Mouse (Mus musculus) thymus, postnatal 10 days (tissue): Measurements from ENCODE around the gene Slc7a11.
"Not testable (repeated sequence)": the region's sequence is repeated elsewhere in the genome, so short reads cannot be mapped to it uniquely, and the experiment has no call there.

Experiments
- DNase-seq, 2 experiments: peaks; one replicate each; pipeline ENCODE4 v3.0.0; 2021; ENCODE audit warnings: low spot score in 2 of 2

Gene Slc7a11

DNA sequence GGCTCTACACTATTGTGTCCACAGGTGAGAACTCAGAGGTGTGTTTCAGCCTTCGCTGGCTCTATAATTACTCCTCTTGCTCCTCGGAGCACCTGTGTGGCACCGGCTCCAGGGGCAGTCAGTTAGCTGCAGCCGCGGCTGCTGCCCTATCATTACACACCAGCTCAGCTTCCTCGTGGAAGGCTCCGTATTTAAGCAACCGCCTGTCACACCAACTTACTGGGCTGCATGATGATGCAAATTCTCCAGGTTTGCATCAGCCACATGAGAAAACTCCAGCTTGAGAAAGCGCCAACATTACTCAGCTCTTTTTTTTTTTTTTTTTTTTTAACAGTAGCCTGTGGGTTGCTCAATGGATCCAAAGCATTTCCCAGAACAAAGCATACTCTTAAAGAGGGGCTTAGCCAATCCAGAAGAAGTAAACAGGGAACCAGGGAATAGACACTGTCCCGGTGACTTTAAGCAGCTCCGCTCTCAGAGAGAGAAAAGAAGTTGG is at the start of gene Slc7a11:
Gene Slc7a11 (minus strand): TSS at position 194 of the 496 bp plus-strand sequence.
- peak; percentile 65 to 73 for DNase-seq

DNA sequence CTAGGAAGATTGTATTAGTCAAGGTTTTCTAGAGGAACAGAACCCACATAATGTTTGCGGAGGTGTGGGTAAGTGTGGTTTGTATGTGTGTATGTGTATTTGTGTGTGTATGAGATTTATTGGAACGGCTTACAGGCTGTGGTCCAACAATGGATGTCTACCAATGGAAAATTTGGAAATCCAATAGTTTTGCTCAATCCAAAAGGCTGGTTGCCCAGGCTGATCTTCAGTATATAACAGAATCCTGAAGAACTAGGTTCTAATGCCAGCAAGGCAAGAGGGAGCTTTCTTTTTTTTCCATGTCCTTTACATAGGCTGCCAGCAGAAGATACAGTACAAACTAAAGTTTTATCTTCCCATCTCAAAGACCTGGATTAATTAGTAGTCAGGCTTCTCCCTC is 48.3 kb upstream of the Slc7a11 start:
- no peak for DNase-seq

DNA sequence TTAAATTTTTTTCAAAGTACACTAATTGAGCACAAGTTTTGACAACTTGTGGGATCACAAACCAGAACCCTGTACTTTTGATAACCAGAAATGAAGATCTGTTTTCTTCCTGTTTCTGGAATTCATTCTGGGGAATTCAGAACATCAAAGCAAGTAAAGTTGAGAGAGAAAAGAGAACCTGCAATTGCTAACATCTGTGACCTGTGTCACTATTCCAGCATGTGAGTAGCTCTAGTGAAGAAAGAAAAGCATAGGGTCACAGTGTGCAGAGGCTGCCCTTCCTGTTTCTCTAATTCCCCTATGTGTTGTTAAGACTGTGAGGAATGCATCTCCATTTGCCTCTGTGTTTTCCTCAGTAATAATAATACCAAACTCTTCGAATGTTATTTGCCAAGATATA is 40.7 kb upstream of the Slc7a11 start:
- DNase-seq = no peak

DNA sequence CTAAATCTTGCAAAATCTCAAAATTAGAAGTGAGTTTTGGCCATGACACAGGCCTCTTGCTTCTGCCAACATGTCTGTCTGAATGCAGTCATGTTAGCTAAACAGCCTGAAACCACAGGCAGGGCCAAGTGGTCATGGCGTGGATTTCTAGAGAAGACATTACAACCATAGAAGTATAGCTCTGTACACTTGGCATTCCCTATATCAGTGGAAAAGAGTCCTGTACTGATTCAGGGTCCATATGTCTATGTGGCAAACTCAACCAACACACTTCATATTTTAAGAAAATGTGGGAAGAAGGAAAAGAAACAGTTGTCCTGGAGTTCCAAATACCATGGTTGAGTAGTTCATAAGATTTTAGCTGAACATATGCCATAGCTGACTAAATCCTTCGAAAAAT is 18.8 kb upstream of the Slc7a11 start:
- no peak for DNase-seq

DNA sequence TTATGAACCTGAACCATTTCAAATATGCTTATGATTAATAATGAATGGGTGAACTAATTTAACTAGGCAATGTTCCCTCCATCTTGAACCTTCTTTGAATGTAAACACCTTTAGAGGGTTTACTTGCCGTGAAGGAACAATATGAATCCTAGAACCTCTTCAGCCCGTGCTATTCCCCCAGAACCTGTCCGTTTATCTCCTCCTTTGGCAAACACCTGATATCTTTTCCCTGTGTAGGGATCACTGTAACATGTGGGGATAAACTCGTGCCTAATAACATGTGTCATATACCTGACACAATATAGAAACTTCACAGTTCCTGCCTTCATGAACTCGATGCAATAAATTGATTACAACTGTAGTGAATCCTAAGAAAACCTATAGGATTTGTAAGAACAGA is 13.7 kb upstream of the Slc7a11 start:
- no peak for DNase-seq

DNA sequence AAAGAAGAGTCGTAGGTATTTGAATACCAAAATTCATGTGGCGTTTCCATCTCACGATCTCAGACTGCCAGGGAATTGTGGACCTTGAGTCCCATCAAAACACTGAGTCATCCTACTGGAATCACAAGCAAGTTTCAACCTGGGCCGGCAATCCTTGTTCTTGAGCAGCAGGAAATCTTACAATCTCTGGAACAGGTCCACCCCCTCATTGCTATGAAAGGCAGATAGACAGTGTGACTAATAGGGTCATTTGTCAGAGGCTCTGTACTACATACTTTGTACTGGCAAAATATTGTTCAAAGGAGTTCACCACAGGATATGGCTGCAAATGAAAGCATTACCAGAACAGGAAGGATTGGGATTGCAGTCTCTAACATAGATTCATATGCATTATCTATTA is 13.2 kb upstream of the Slc7a11 start:
- no peak for DNase-seq

DNA sequence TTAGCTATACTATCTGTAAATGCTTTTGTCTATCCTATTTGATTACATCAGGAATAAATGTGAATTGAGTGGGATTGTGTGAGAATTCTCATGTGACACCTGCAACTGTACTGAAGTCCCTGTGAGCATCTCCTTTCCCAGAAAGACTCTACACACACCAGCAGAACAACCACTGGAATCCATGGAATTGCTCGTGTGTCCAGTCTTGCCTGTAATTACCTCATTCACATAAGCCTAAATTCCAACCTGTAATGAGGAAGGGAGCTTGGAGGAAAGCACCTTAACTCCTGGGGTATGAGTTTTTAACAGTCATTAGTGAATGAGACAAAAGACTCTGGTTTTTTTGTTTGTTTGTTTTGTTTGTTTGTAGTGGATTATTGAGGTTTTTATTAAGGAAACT is 12.6 kb upstream of the Slc7a11 start:
- DNase-seq = no peak

DNA sequence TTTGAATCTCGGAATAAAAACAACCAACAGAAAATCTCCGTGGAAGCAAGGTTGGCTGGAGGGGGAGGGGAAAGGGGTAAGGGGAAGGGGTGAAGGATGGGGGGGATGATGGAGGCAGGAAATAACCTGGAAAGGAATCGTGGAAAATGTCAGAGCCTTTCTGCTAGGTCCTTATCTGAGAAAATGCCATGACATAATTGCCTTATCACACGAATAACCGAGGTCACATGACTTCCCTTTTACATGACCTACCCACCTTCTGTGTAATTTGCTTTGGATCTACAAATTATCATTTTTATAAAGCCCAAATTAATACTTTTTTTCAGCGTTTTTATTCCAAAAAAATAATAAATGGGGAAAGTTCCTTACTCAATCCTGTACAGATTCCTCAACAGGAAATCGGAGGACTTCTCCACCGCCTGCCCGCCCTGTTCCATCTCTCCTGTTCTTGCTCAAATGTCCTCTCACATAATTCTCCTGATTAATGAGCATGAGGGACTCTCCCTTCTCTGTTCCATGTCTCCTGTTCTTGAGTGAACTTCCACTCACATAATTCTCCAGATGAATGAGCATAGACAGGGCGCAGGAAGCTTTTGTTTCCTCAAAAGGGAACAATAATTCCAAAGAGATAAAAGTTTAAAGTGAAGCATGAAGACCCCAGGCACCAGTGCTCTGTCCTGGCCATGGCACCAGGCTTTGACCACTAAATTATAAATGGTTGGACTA is 1.8 kb upstream of the Slc7a11 start:
- DNase-seq = no peak

DNA sequence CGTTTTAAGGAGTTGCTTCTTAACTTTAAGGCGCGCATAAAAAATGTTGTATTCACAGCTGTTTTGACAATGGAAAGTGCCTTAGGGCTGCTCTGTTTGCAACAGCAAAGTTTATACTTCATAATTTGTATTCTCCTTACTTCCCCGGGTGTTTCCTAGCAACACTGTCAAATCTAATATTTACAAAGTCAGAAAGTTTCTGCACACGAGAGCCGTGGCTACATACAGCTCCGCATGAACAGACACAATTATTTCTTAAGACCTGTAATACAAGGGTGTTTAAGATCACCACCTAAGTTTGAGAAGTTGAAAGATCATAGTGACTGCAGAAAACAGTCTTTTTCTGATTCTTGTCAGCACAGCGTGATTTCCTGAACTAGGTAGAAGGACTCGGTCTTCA is 528 bp upstream of the Slc7a11 start:
- DNase-seq = no peak

DNA sequence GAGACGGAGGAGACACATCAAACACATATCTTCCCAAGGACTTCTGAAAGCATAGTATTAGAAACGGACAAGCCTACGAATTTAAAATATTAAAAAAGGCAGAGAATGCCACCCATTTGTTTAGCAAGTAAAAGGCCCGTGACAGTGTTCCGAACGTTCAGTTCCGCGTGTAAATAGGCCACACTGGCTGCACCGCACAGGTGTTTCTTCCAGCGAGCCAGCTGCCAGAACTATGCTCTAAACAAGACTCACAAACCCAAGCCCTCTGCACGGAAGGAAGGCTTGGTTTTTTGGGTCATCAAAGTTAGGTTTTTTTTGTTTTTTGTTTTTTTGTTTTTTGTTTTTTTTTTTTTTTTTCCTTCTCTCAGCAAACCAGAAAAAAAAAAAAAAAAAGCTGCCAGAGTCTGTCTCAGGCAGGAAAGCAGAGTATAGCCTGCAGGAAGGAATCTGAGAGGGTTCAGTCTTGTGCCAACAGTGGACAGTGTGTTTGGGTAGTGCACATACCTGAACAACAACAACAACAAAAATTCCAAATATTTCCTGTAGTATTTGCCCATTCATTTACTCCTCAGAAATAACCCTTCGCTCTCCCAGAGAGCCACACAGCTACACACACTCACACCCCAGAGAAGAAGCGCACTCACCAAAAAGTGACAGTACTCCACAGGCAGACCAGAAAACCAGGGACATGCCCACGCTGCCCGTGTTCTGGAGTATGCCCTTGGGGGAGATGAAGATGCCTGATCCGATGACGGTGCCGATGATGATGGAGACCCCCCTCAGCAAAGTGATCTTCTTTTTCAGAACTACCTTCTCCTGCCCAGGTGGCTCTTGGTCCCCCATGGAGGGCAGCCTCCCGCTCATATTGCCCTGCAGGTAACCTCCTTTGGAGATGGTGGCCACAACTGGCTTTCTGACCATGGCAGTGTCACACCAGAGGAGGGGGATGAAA is 797 bp downstream of the Slc7a11 start:
- peak; percentile 80 to 84 for DNase-seq

DNA sequence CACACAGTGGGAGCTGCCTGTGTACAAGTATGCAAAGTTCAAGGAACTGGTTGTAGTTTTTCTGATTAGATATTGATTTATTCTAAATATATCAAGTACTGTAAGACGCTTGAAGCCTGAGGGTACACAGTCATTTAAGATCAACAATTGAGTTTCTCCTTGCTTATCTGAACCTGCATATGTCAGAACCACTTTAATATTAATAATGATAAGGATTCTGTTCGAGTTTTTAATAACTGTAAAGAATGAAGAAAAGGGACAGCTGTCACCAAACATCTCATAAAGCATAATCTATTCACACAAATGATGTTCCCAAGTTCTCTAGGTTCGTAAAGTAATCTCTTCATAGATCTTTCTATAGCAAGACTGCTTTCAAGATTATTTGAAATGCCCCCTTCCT is 2.1 kb downstream of the Slc7a11 start:
- DNase-seq = no peak

DNA sequence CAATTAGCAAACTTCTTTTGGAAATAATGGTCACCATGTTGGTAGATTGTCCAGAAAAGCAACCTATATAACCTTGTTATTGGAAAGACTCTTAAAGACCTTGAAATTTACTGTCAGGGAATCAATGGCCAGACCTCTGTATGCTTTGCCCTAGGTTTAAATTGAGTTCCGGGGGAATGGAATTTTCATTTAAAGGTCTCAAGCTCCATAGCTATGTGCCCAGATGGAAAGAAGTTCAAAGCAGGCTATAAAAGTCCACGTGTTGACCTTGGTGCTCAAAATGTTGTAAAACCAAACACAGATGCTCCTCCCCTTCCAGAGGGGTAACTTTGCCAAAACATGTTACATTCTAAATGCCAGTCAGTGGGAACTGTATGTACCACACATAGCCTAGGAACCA is 3.0 kb downstream of the Slc7a11 start:
- DNase-seq = no peak

DNA sequence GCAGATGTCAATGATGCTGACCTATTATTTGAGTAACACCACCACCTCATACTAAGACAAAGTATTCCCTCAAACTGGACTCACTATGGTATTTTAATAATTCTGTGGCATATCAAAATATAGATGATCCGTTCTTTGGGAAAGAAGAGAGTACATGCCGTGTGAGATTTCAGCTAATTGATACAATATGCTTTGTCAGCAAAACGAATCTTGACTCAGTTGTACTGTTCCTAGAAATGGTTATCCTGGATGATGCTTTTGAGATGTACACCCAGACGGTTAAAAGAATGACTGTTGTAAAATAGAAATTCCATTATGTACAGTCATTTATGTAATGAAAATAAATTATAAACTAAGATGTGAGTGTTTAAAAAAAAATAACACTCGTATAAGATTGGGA is 4.0 kb downstream of the Slc7a11 start:
- no peak for DNase-seq

DNA sequence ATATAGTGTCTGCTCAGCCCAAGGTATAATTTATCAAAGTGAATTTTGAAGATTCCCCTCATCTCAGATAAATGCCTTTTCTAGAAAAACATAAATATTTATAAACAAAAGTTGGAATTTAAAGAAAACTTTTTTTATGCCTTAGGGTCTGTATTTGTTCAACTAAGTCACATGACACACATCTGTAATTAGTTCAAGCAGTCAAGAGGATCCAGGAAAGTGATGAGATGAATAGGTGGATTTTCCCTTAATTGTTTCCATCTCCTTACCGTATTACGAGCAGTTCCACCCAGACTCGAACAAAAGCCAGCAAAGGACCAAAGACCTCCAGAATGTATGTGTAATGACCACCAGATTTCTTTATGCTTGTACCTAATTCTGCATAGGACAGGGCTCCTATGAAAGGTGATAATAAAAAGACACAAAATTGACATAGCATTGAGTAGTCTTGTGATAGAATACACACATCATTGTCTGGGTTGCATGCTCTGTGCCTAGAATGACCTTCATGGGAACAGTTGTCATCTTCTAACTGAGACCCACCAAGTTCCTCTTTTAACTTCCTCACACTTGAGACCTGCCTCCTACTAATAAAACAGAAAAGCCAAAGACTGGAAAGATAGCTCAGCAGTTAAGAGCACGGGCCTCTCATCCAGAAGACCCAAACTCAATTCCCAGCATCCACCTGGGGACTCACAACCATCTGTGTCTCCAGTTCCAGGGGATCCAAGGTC is 4.7 kb downstream of the Slc7a11 start:
- no peak for DNase-seq

DNA sequence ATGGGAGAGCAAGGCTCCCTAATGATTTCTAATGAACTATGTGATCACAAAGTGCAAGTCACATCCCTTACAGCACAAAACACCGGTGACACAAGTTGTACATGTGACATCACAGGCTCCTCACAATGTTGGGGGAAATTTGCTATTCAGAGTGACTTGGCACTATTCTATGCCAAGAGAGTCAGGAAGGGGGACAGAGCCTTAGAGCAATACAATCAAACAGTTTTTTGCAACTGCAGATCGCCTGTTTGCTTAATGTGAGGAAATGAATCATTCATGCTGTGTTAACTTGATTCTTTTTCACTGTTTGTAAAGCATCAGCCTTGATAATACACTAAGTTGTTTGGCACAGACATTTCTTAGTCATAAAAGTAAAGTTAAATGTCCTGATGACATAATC is 5.3 kb downstream of the Slc7a11 start:
- DNase-seq = not testable (repeated sequence)

DNA sequence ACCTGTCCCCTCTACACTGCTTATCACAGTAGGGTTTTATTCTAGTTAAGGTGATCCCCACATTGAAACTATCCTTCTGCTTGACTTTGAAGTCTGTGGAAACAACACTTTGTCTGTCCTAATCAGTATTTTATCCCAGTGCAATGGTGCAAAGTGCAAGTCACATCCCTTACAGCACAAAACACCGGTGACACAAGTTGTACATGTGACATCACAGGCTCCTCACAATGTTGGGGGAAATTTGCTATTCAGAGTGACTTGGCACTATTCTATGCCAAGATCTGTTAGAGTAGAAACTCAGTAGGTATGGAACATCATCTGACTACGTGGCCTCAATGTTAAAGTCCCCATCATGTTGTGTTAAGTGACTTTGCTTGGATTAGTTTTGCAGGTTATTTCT is 7.0 kb downstream of the Slc7a11 start:
- DNase-seq = not testable (repeated sequence)

DNA sequence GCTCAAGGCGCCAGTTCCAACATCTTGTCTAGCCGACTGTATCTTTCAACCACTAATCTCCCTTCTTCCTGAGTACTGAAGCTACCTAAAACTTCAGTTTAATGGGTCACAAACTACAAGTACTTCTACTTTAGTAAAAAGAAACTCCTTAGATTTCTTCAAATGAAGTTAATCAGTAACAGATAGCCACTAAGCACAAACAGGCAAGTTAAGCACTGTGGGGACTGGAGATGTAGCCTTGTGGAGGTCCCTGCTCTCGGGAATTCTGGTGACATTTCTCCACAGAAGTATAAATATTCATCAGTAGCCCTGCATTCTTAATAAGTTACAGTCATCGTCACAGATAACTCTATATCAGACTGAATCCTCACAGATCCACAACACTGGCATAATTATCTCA is 9.6 kb downstream of the Slc7a11 start:
- DNase-seq = no peak

DNA sequence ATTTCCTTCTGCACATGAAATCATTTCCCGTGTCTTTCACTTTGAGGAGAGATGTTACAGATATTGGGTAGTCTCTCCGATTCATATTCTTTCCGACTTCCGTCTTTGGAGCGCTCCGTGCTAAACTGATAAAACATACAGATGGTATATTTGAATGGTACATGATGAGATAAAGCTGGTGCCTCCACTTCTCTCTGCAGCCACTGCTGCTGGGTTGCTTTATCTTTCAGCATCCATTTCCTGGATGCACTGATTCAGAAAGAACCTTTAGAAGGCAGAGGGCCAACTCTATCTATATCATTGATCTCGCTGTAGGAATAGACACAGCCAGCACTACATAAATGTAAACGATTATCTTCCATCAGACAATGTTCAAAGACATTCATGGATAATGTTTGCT is 12.6 kb downstream of the Slc7a11 start:
- DNase-seq = no peak

DNA sequence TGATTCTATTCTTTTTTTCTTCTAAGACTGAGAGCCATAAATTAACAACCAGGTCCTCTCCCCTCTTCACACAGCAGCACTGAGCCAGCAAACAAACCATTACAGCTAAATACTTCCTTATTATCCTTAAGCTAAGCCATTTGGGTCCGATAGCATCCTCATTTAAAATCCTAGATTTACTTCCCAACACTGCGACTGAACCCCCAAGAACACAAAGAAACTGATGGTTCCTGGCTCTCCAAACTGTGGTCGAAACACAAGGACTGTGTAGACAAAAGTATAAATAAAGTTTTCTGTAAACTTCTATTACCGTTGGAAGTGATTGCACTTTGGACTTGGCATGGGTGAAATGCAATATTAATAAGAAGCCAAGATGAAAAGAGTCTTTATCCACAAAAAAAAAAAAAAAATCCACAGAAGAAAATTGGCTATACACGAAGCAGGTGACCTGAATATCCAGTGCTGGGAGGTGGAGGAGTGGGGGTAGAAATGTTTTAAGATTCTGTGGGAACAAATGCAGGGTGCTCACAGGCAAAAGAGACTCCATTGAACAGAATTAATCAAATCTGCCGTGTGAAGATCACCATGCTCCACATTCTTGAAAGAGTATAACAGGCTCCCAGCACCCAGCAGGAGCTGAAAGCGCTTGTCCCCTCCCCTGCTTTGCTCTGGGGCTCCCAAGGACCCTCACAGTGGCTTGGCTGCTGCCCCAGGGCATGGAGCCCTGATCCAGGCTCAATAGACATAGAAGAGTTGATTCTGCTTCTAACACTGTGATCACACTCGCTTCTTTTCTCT is 21.7 kb downstream of the Slc7a11 start:
- no peak for DNase-seq

DNA sequence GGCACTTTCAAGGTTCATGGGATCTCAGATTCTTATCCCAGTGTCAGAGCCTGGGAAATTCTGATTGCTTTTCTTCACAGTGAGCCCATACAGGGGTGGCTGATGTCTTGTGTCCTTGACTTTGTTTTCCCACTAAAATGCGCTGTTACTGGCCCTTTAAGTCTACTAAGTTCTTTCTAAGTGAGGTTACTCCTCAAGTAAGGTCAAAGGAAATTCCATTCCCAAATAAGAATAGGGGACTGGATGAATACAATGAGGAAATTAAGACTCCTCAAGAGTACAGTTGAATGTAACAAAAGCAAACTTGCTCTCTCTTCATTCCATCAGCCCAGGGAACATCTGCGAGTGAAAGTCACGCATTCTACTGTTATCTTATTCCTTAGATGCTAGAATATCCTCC is 24.3 kb downstream of the Slc7a11 start:
- no peak for DNase-seq

DNA sequence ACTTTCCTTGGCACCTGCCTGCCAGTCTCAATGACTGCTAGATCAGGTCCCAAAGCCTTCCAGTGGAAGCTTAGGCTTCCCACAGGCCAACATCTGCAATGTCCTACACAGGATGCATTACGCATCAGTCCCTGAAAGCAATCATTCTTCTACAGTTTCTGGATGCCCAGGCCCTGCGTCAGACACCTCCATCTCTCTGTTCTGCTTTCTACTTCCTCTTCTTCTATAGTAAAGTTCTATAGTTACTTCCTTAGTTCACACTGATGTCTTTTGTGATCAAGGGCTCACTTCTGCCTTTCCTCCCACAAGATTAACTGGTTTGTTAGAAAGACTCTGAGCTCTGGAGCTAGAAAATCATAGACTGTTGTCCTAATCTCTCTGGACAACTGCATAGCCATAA is 36.6 kb downstream of the Slc7a11 start:
- no peak for DNase-seq
